Mouse (Mus musculus) embryonic fibroblast, embryonic 13.5 days (primary cell): ENCODE measurements around the gene Ak5. TPM values are rescaled to one million over a fixed set of nuclear protein-coding genes. Genes with fewer than 3 reads are reported as not detected.

Source experiments
- H3K27ac ChIP-seq: 2 replicates; pipeline ENCODE4 v1.5.1; 2012; ENCODE audit warnings: low read length, control low read depth, inconsistent platforms; ENCODE audit not compliant: insufficient read depth
- H3K4me1 ChIP-seq: 2 replicates; pipeline ENCODE4 v1.6.1; 2011; ENCODE audit warnings: low read length; ENCODE audit not compliant: control insufficient read depth, insufficient read depth
- H3K4me3 ChIP-seq: 2 replicates; pipeline ENCODE4 v1.5.1; 2011; ENCODE audit warnings: mild to moderate bottlenecking, control low read depth, low read length; ENCODE audit not compliant: insufficient read depth
- CTCF ChIP-seq: IDR thresholded peaks from 2 replicates; pipeline ENCODE4 v1.5.1; 2011; ENCODE audit warnings: mild to moderate bottlenecking, control low read depth, low read length, moderate library complexity, borderline replicate concordance; ENCODE audit not compliant: insufficient read depth
- POLR2A ChIP-seq: IDR thresholded peaks from 2 replicates; pipeline ENCODE4 v1.6.1; 2011; ENCODE audit warnings: low read depth, mild to moderate bottlenecking, control low read depth, low read length, moderate library complexity
- polyA plus RNA-seq: library from polyadenylated mRNA; stranded (reverse); fragments of >200 nt; gene quantifications from 2 replicates; pipeline ENCODE4 v1.2.4, GENCODE M21; 2011; ENCODE audit warnings: low read depth; ENCODE audit not compliant: missing spikeins, insufficient read length

The Ak5 gene
- polyA plus RNA-seq, 1 experiment, result 28.3 TPM

DNA sequence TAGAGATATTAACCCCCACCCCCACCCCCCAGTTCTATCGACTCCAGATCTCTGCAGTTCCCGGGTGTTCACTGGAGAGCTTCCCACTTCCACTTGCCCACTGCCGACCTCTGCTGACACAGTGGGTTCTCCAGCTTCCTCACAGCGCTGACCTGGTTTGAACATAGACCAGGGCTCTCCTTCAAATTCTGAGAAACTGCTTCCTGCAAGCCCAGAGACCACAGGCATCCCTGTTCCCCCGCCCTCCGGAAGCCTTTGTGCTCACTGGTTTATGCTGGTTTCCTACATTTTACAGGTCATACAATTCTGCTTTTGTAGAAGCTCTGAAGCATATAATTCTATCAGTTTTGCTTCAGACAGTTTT lies 98.9 kb downstream of the Ak5 start:
- Histone ChIP-seq H3K27ac (peak overlapping the region; percentile 93), H3K4me1 (peaks cover 9% of the 10 kb centered on the region; the same call in 1 of the 2 replicates), H3K4me3 (no peak overlapping the region)
- TF ChIP-seq CTCF, result no peak
- no peak for TF ChIP-seq POLR2A

DNA sequence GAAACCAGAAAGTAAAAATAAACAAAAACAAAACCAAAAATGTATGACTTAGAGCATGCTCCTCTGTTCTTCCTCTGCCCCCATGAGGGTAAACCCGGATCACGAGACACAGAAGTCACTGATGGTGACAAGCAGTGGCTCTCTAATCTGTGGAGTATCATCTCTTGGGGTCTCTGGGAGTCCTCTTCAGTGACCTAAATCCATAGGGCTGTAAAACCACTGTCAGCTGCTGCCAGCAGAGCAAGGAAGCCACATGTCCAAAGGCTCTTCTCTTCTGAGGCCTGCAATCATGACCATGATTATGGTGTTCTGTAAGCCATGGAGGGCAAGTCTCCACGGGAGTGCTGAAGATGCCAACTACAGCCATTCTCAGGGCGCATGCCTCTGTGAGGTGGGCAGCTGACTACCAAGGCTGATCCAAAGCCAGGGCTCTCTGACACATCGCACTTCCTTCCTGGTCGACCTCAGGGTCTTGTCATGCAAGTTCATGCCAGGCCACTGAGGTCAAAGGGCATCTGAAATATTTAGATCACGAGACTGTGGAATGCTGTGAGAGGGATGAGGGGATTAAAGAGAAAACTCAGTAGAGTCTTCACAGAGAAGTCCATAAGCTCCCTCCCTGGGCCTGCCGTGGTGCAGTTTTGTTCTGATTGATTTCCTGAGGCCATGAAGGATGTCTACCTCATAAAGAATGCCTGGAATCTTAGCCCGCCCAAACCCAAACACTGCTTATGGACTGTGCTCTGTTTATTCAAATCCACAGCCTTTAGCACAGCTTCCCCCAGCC lies 99.5 kb downstream of the Ak5 start:
- Histone ChIP-seq H3K27ac (peak overlapping the region; percentile 93), H3K4me1 (peaks cover 9% of the 10 kb centered on the region; the same call in 1 of the 2 replicates), H3K4me3 (no peak overlapping the region)
- TF ChIP-seq POLR2A (peak; percentile 42; the same call in 1 of the 2 replicates), CTCF (no peak)

DNA sequence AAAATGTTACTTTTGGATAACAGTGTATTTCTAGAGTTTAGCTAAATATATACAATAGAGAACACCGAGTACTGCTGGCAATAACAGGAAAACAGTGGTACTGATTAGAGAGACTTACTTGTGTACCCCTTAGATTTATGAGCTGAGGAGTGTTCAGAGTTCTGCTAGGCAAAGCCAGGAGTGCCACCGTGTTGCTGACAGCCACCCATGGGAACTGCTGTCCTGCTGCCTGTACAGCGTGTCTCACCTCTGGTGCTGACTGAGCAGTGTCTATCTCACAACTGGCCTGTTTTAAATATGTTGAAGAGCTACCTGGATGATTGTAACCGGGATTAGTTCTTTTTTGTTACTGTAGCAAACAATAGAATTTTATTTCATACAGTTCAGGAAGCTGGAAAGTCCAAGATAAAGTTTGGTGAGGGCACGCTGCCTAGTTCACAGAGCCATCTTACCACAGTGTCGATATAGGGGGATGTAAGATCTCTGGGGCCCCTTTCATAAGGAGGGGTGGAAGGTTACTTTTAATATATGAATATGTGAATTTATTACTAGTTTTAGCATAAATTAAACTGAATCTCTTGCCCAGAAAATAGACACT lies 103.5 kb downstream of the Ak5 start:
- Histone ChIP-seq H3K4me3 (no peak overlapping the region), H3K4me1 (peaks cover 11% of the 10 kb centered on the region; the same call in 1 of the 2 replicates), H3K27ac (no peak overlapping the region)
- no peak for TF ChIP-seq POLR2A
- TF ChIP-seq CTCF, result no peak

DNA sequence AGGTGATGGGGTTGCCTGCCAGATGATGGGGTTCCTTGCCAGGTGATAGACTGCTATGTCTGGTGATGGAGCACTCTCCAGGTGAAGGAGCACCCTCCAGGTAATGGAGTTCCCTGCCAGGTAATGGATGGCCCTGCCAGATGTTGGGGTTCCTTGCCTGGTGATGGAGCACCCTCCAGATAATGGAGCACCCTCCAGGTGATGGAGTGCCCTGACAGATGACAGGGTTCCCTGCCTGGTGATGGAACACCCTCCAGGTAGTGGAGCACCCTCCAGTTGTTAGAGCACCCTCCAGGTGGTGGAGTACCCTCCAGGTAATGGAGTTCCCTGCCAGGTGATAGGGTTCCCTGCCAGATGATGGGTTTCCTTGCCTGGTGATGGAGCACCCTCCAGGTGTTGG lies 104.3 kb downstream of the Ak5 start:
- TF ChIP-seq CTCF (no peak), POLR2A (no peak)
- H3K4me3 ChIP-seq, result no peak overlapping the region
- peaks cover 14% of the 10 kb centered on the region; the same call in 1 of the 2 replicates for H3K4me1 ChIP-seq
- H3K27ac ChIP-seq, result no peak overlapping the region

DNA sequence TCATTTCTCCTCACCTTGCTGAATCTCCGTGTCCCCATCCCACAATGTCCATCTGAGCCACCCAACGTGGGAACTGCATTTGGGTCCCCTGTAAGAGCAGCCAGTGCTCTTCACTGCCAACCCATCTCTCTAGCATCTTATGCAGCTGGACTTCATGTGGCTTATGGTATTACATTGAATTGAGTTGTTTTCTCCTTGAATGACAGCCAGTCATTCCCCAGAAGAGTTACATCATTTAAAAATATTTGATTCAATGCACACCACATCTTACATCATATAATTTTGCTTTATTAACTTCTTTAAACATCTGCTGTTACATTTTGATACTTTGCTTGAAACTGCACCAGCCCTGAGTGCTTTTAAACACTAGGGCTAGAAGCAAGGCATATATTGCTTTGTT lies 106.5 kb downstream of the Ak5 start:
- Histone ChIP-seq H3K27ac (peak overlapping the region; percentile 81; the same call in 1 of the 2 replicates), H3K4me1 (peaks cover 5% of the 10 kb centered on the region; the same call in 1 of the 2 replicates), H3K4me3 (no peak overlapping the region)
- TF ChIP-seq CTCF, result no peak
- TF ChIP-seq POLR2A, result no peak

DNA sequence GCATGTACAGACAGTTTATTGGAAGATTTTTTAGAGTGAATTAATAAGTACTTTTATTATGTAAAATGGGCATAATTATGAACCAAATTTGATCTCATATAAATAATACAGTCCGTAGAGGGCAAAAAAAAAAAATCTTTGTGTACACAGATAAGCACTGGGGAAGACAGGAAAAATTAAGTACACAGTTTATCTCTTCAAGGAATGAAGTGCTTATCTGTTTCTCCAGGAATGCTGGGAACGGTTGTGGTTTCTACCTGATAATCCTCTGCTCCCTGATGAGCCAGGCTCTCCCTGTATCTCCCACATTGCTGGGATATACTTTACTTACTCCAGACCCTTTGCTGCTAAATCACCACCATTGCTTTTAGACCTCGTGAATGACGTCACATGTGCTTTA lies 108.9 kb downstream of the Ak5 start:
- TF ChIP-seq POLR2A (no peak), CTCF (no peak)

DNA sequence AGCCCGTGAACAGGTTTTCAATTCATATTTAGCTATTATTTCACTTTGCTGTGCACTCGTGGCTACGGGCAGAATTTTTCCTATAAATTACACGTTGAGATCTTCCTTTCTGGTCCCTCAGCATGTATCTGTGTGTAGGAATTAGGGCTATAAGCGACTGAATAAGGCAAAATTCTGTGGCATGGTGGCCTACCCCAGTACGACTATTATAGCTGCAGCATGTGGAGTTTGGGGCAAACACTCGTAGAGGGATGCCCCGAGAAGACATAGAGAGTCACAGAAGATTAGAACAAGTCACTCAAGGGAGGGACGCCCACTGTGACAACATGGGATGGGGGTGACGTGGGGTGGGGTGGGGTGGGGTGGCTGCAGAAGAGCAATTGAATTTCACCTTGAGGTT lies 110.1 kb downstream of the Ak5 start:
- TF ChIP-seq CTCF (no peak), POLR2A (no peak)
- H3K4me3 ChIP-seq, result no peak overlapping the region
- peaks cover 11% of the 10 kb centered on the region for H3K4me1 ChIP-seq
- no peak overlapping the region for H3K27ac ChIP-seq

More for the DNA sequence above, 108.9 kb downstream of the Ak5 start:
- Histone ChIP-seq H3K4me3 (no peak overlapping the region), H3K4me1 (peaks cover 11% of the 10 kb centered on the region), H3K27ac (peak overlapping the region; percentile 79; the same call in 1 of the 2 replicates)

DNA sequence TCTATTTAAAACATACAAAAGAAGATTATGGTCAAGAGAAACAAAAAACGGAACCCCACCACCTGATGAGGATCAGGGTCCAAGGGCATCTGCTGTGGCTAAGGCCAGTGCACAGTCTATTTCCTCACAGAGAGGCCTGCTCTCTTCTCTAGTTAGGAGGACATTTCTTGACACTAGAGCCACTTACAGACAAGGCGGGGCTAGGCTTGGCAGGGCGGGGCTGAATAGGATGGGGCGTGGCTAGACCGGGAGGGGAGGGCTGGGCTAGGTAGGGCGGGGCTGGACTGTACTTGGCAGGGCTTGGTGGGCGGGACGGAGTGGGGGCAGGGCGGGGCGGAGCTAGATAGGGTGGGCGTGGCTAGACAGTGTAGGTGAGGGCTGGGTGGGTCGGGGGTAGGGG lies 110.5 kb downstream of the Ak5 start:
- TF ChIP-seq POLR2A, result no peak

DNA sequence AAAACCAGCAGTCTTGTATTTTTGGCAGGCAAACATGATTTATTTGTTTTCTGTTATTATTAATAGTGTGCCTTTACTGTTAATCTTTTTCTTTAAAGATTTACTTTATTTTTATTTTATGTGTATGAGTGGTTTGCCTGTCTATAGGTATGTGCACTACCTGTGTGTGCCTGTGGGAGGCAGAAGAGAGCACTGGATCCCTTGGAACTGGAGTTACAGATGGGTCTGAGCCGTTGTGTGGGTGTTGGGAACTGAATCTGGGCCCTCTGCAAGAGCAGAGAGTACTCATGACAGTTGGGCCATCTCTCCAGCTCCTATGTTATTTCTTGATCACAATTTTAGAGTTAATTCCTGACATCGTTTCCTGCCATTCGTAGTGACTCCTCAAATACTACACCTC lies 111.2 kb downstream of the Ak5 start:
- no peak overlapping the region for H3K4me3 ChIP-seq
- peaks cover 11% of the 10 kb centered on the region for H3K4me1 ChIP-seq
- H3K27ac ChIP-seq, result peak overlapping the region; percentile 80
- TF ChIP-seq POLR2A, result no peak
- peak; percentile 40; the same call in 1 of the 2 replicates for TF ChIP-seq CTCF

More for the DNA sequence above, 110.5 kb downstream of the Ak5 start:
- H3K4me1 ChIP-seq, result peaks cover 11% of the 10 kb centered on the region
- H3K4me3 ChIP-seq, result no peak overlapping the region
- H3K27ac ChIP-seq, result peak overlapping the region; percentile 80

DNA sequence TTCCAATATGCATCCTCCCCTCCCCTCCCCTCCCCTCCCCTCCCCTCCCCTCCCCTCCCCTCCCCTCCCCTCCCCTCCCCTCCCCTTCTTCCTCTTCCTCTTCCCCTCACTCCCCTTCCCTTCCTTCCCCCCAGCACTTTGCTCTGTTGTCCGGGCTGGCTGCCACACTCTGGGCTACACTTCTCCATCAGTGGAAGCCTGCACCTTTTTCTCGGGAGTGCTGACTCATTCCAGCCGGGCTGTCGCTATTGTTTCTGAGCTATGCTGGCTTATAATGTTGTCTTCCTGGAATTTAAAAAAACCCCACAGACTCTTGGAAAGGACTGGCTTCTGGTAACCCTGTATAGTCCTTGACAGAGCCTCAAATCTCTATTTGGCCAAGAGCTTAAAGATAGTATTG lies 111.7 kb downstream of the Ak5 start:
- Histone ChIP-seq H3K4me1 (peaks cover 13% of the 10 kb centered on the region), H3K4me3 (no peak overlapping the region)
- TF ChIP-seq POLR2A (no peak), CTCF (no peak)

More for the DNA sequence above, 111.7 kb downstream of the Ak5 start:
- peak overlapping the region; percentile 85; the same call in 1 of the 2 replicates for H3K27ac ChIP-seq
